Mouse (Mus musculus): ENCODE data around the gene Mtch2. TPM values are rescaled to one million over a fixed set of nuclear protein-coding genes. Genes with fewer than 3 reads are reported as not detected.

Gene Mtch2
- total and polyA plus RNA-seq, 2 experiments, result 103 to 186 TPM

DNA sequence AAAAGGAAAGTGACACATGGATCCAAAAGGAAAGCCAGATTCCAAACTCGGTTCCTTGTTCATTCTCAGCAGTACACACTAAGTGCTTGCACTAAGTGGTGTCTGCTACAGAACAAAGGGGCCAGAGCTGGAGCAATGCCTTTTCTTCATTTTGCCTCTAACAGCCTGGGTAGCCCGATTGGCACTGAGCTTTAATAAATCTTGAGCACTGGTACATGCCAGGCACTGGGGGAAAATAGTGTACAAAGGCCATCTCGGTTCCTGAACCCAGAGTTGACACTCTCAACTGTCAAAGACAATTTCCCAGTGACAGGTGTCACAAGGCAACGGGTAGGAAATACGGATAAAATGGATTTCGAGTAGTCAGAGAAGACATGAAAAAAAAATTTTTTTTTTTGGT, 784 bp upstream of the Mtch2 start:
- Histone ChIP-seq H3K27ac (replicated peaks; ENCODE audit: insufficient read depth, low read depth, low read length) (peak overlapping the region; percentile 92), H3K27me3 (ENCODE audit: control insufficient read depth, insufficient read depth, low read length) (no peaks in the 10 kb centered on the region), H3K36me3 (ENCODE audit: control insufficient read depth, insufficient read depth, low read length) (peaks cover 17% of the 10 kb centered on the region), H3K79me2 (ENCODE audit: control insufficient read depth, insufficient read depth, low read length) (peaks cover 3% of the 10 kb centered on the region; the same call in 1 of the 2 replicates), H3K9ac (ENCODE audit: low read depth, low read length) (no peak overlapping the region), H3K4me3 (ENCODE audit: insufficient read depth, low read depth, low read length) (no peak overlapping the region), H3K4me1 (ENCODE audit: control insufficient read depth, insufficient read depth, low read length) (peaks cover 14% of the 10 kb centered on the region)
- TF ChIP-seq POLR2A (IDR thresholded peaks at IDR 0.05; ENCODE audit: extremely low read depth, insufficient read depth, low read length), result no peak
- no peak for TF ChIP-seq CTCF (IDR thresholded peaks at IDR 0.05; ENCODE audit: low read depth, low read length)
- DNase-seq (ENCODE audit: extremely low read depth, low read depth, low spot score), result peak; percentile 83
- 17% methylated on average over 6 of the region's 6 CpGs for whole genome bisulfite sequencing

- peak overlapping the region; percentile 92 for H3K27ac ChIP-seq (replicated peaks; ENCODE audit: insufficient read depth, low read depth, low read length)
- WGBS, result 1% methylated on average over 8 of the region's 8 CpGs
- no peak for TF ChIP-seq POLR2A (IDR thresholded peaks at IDR 0.05; ENCODE audit: extremely low read depth, insufficient read depth, low read length)
- no peak for TF ChIP-seq CTCF (IDR thresholded peaks at IDR 0.05; ENCODE audit: low read depth, low read length)
These were observed 379 bp upstream of the Mtch2 start for GRCm38 (mm10) chr2:90846597-90846954.

DNA sequence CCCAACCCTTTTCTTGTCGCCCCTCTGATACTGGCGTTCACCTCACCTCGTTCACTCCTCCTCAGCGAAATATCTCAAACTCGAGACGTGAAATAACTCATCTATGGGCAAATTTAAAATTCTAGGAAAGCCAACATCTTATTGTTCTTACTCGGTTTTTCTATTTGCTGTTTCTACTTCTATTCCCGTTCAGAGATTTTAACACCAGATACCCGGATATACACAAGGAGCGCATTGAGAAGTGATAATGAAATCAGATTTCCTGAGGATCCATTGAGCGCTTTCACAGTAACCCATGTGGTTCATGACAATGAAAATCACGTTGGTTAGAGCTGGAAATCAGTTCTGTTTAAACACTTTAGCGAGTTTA, 711 bp downstream of the Mtch2 start:
- TF ChIP-seq CTCF (IDR thresholded peaks at IDR 0.05; ENCODE audit: low read depth, low read length) (no peak), POLR2A (IDR thresholded peaks at IDR 0.05; ENCODE audit: extremely low read depth, insufficient read depth, low read length) (no peak)
- H3K36me3 ChIP-seq (ENCODE audit: control insufficient read depth, insufficient read depth, low read length), result peaks cover 30% of the 10 kb centered on the region
- peak overlapping the region; percentile 93 for H3K27ac ChIP-seq (replicated peaks; ENCODE audit: insufficient read depth, low read depth, low read length)
- 1% methylated on average over 13 of the region's 13 CpGs for WGBS
- peak overlapping the region; percentile 89 for H3K4me3 ChIP-seq (ENCODE audit: insufficient read depth, low read depth, low read length)
- H3K27me3 ChIP-seq (ENCODE audit: control insufficient read depth, insufficient read depth, low read length), result no peaks in the 10 kb centered on the region
- peak; percentile 27 for DNase-seq (ENCODE audit: extremely low read depth, low read depth, low spot score)
- H3K9ac ChIP-seq (ENCODE audit: low read depth, low read length), result peak overlapping the region; percentile 95
- peaks cover 15% of the 10 kb centered on the region for H3K4me1 ChIP-seq (ENCODE audit: control insufficient read depth, insufficient read depth, low read length)
- peaks cover 3% of the 10 kb centered on the region; the same call in 1 of the 2 replicates for H3K79me2 ChIP-seq (ENCODE audit: control insufficient read depth, insufficient read depth, low read length)

More at GRCm38 (mm10) chr2:90846597-90846954, 379 bp upstream of the Mtch2 start:
- Histone ChIP-seq H3K4me1 (ENCODE audit: control insufficient read depth, insufficient read depth, low read length) (peaks cover 15% of the 10 kb centered on the region), H3K4me3 (ENCODE audit: insufficient read depth, low read depth, low read length) (peak overlapping the region; percentile 11), H3K79me2 (ENCODE audit: control insufficient read depth, insufficient read depth, low read length) (peaks cover 3% of the 10 kb centered on the region; the same call in 1 of the 2 replicates), H3K9ac (ENCODE audit: low read depth, low read length) (peak overlapping the region; percentile 66), H3K27me3 (ENCODE audit: control insufficient read depth, insufficient read depth, low read length) (no peaks in the 10 kb centered on the region), H3K36me3 (ENCODE audit: control insufficient read depth, insufficient read depth, low read length) (peaks cover 21% of the 10 kb centered on the region)
- DNase-seq (ENCODE audit: extremely low read depth, low read depth, low spot score), result no peak

- DNase-seq (ENCODE audit: extremely low read depth, low read depth, low spot score), result peak; percentile 94
- no peaks in the 10 kb centered on the region for H3K27me3 ChIP-seq (ENCODE audit: control insufficient read depth, insufficient read depth, low read length)
- 29% methylated on average over 5 of the region's 5 CpGs for WGBS
- peak overlapping the region; percentile 89; the same call in 1 of the 2 replicates for H3K4me3 ChIP-seq (ENCODE audit: insufficient read depth, low read depth, low read length)
- peaks cover 3% of the 10 kb centered on the region; the same call in 1 of the 2 replicates for H3K79me2 ChIP-seq (ENCODE audit: control insufficient read depth, insufficient read depth, low read length)
- H3K36me3 ChIP-seq (ENCODE audit: control insufficient read depth, insufficient read depth, low read length), result peaks cover 36% of the 10 kb centered on the region
- TF ChIP-seq CTCF (IDR thresholded peaks at IDR 0.05; ENCODE audit: low read depth, low read length), result no peak
- no peak for TF ChIP-seq POLR2A (IDR thresholded peaks at IDR 0.05; ENCODE audit: extremely low read depth, insufficient read depth, low read length)
- no peak overlapping the region for H3K9ac ChIP-seq (ENCODE audit: low read depth, low read length)
- no peak overlapping the region for H3K27ac ChIP-seq (replicated peaks; ENCODE audit: insufficient read depth, low read depth, low read length)
- peaks cover 15% of the 10 kb centered on the region for H3K4me1 ChIP-seq (ENCODE audit: control insufficient read depth, insufficient read depth, low read length)
These were observed 1.4 kb downstream of the Mtch2 start for GRCm38 (mm10) chr2:90848331-90848730.

GRCm38 (mm10) chr2:90850401-90850800, 3.4 kb downstream of the Mtch2 start:
- no peaks in the 10 kb centered on the region for H3K27me3 ChIP-seq (ENCODE audit: control insufficient read depth, insufficient read depth, low read length)
- no peak overlapping the region for H3K27ac ChIP-seq (replicated peaks; ENCODE audit: insufficient read depth, low read depth, low read length)
- no peak overlapping the region for H3K9ac ChIP-seq (ENCODE audit: low read depth, low read length)
- peaks cover 51% of the 10 kb centered on the region for H3K36me3 ChIP-seq (ENCODE audit: control insufficient read depth, insufficient read depth, low read length)
- peaks cover 3% of the 10 kb centered on the region; the same call in 1 of the 2 replicates for H3K79me2 ChIP-seq (ENCODE audit: control insufficient read depth, insufficient read depth, low read length)
- peaks cover 13% of the 10 kb centered on the region for H3K4me1 ChIP-seq (ENCODE audit: control insufficient read depth, insufficient read depth, low read length)
- H3K4me3 ChIP-seq (ENCODE audit: insufficient read depth, low read depth, low read length), result no peak overlapping the region
- TF ChIP-seq CTCF (IDR thresholded peaks at IDR 0.05; ENCODE audit: low read depth, low read length) (no peak), POLR2A (IDR thresholded peaks at IDR 0.05; ENCODE audit: extremely low read depth, insufficient read depth, low read length) (no peak)
- 98% methylated on average over 1 of the region's 1 CpGs for WGBS
- DNase-seq (ENCODE audit: extremely low read depth, low read depth, low spot score), result no peak

DNA sequence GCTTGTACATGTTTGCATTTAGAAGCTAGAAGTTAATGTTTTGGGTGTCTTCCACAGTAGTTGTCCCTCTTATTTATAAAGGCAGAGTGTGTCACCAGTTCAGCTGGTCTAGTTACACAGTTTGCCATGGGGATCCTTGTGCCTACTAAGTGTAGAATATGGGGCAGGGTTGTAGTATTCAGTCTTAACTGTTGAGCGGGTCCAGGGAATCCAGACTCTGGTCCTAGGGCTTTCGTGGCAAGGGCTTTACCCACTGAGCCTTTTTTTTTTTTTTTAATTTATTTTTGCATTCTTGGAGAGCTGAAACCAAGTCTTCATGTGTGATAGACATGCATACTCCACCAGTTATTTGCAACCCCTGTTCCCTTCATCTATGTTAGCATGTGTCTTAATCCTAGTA, 14.5 kb downstream of the Mtch2 start:
- TF ChIP-seq POLR2A (IDR thresholded peaks at IDR 0.05; ENCODE audit: extremely low read depth, insufficient read depth, low read length) (no peak), CTCF (IDR thresholded peaks at IDR 0.05; ENCODE audit: low read depth, low read length) (no peak)
- 98% methylated on average over 2 of the region's 2 CpGs for WGBS
- Histone ChIP-seq H3K4me3 (ENCODE audit: insufficient read depth, low read depth, low read length) (no peak overlapping the region), H3K27ac (replicated peaks; ENCODE audit: insufficient read depth, low read depth, low read length) (no peak overlapping the region), H3K79me2 (ENCODE audit: control insufficient read depth, insufficient read depth, low read length) (no peaks in the 10 kb centered on the region; the same call in 1 of the 2 replicates), H3K27me3 (ENCODE audit: control insufficient read depth, insufficient read depth, low read length) (no peaks in the 10 kb centered on the region), H3K4me1 (ENCODE audit: control insufficient read depth, insufficient read depth, low read length) (no peaks in the 10 kb centered on the region), H3K9ac (ENCODE audit: low read depth, low read length) (no peak overlapping the region), H3K36me3 (ENCODE audit: control insufficient read depth, insufficient read depth, low read length) (peaks cover 73% of the 10 kb centered on the region)
- DNase-seq (ENCODE audit: extremely low read depth, low read depth, low spot score), result no peak
